Mouse (Mus musculus): ENCODE results near the gene Sema3f. TPM values are rescaled to one million over a fixed set of nuclear protein-coding genes. Genes with fewer than 3 reads are reported as not detected.
"Not testable (repeated sequence)": the region's sequence is repeated elsewhere in the genome, so short reads cannot be mapped to it uniquely, and the experiment has no call there.

Sema3f gene
- polyA plus RNA-seq, 1 experiment from 2014 or later: 13.7 TPM

DNA sequence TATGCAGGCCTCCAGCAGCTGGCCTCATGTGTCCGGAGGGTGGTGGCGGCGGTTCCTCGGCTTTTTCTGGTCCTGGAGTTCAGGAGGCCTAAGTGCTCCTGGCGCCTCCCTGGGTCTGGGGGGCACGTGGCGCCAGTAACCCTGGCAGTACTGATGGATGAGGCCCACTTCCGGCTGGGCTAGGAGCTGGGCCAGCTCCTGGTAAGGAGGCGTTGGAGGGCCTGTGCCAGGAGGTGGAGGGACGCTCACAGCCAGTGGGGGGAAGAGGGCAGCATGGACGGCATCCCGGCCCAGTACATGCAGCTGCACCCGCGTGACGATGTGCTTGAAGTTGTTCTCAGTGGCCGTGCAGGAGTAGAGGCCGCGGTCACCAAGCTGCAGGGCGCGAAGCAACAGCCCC lies 27.9 kb downstream of the Sema3f start:
- ATAC-seq (ENCODE audit: borderline replicate concordance, extremely low read depth, low FRiP score, low TSS enrichment): no peak
- H3K4me3 ChIP-seq: no peak overlapping the region
- H3K27ac ChIP-seq: no peak overlapping the region; the same call in 1 of the 2 replicates
- no peak overlapping the region for H3K4me2 ChIP-seq
- no peaks in the 10 kb centered on the region for H3K9me3 ChIP-seq
- H3K36me3 ChIP-seq: peaks cover 9% of the 10 kb centered on the region; the same call in 1 of the 2 replicates
- H3K4me1 ChIP-seq: peaks cover 15% of the 10 kb centered on the region
- H3K27me3 ChIP-seq: peaks cover 5% of the 10 kb centered on the region
- no peak overlapping the region for H3K9ac ChIP-seq
- WGBS: 71% methylated on average over 20 of the region's 20 CpGs

DNA sequence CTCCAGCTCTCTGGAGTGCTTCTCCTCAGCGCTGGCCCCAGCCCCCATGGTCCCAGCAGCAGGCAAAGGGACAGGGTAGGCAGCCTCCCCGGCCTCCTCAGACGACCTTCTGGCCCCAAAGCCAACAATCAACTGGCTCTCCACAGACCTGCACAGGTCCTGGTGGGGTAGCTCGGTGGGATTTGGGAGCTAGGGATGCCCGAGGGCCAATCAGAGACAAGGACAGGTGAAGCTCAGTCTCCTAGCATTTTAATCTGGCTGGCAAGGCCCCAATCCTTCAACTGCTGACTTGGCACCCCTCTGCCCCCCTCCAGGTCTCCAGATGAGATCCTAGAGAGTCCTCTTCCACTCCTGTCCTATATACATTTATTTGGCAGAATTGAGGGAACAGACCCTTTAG lies 30.8 kb downstream of the Sema3f start, which contains the start of gene Gnat1:
Gnat1 (minus strand) TSS at position 212 of the 400 bp plus-strand sequence.
- WGBS: 25% methylated on average over 5 of the region's 5 CpGs
- Histone ChIP-seq H3K27me3 (peaks cover 34% of the 10 kb centered on the region), H3K9ac (no peak within 1 kb of the TSS), H3K4me2 (no peak within 1 kb of the TSS), H3K9me3 (no peaks in the 10 kb centered on the region), H3K27ac (no peak within 1 kb of the TSS), H3K4me1 (peaks cover 27% of the 10 kb centered on the region), H3K4me3 (no peak within 1 kb of the TSS), H3K36me3 (peaks cover 5% of the 10 kb centered on the region; the same call in 1 of the 2 replicates)
- ATAC-seq (ENCODE audit: borderline replicate concordance, extremely low read depth, low FRiP score, low TSS enrichment): no peak

DNA sequence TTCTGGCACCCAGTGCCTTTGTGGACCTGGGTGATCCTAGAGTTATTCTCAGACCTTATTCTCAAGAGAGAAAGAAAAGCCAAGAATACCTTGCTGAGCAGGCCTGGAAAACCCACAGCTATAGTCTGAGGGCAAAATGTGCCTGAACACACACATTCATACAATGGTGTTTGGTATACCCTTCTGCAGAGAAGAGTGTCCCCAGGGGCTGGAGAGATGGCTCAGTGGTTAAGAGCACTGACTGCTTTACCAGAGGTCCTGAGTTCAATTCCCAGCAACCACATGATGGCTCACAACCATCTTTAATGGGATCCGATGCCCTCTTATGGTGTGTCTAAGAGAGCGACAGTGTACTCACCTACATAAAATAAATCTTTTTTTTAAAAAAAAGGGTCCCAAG lies 31.4 kb downstream of the Sema3f start:
- Histone ChIP-seq H3K4me2 (no peak overlapping the region), H3K27me3 (peaks cover 38% of the 10 kb centered on the region), H3K9ac (no peak overlapping the region), H3K9me3 (no peaks in the 10 kb centered on the region), H3K4me1 (peaks cover 27% of the 10 kb centered on the region), H3K4me3 (no peak overlapping the region), H3K36me3 (0 out of 2 replicates have a peak, but pooled peaks cover 4% of the 10 kb centered on the region), H3K27ac (no peak overlapping the region)
- ATAC-seq (ENCODE audit: borderline replicate concordance, extremely low read depth, low FRiP score, low TSS enrichment): no peak
- WGBS: 87% methylated on average over 2 of the region's 2 CpGs

- 34% methylated on average over 14 of the region's 14 CpGs for WGBS
- peaks cover 38% of the 10 kb centered on the region for H3K27me3 ChIP-seq
- not testable (repeated sequence) for ATAC-seq (ENCODE audit: borderline replicate concordance, extremely low read depth, low FRiP score, low TSS enrichment); H3K9me3 ChIP-seq; H3K4me3 ChIP-seq; H3K27ac ChIP-seq; H3K36me3 ChIP-seq; H3K9ac ChIP-seq
- peaks cover 27% of the 10 kb centered on the region for H3K4me1 ChIP-seq
- H3K4me2 ChIP-seq: 0 out of 2 replicates have a peak overlapping the region, but pooled peaks have one; percentile 69
These were observed 32.3 kb downstream of the Sema3f start for GRCm38 (mm10) chr9:107677819-107678526.

DNA sequence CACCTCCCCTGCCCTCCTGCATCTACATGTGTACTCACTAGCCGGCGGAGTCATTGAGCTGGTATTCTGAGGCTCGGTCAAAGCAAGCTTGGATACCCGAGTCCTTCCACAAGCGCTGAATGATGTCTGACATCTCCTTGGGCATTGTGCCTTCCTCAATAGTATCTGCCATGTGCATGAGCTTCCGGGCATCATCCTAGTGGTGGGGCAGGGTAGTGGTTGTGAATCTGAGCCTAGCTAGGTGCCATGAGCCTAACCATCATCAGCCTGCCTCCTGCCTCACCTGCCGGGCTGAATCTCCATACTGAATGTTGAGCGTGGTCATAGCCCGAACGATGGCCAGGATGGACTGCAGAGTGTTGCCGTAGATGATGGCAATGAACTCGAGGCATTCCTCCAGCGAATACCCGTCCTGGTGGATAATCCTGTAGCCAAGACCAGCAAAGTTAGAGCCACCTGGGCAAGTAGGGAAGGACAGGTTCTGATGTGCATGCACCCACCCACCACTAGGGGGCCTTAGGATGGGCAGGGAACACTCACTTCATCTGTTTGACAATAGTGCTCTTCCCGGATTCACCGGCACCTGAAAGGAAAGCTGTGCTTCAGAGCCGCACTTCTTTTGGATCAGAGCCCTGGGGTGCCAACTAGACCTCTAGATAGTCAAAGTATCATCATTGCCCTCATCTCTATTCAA lies 33.0 kb downstream of the Sema3f start:
- H3K4me1 ChIP-seq: peaks cover 23% of the 10 kb centered on the region
- 12% methylated on average over 17 of the region's 17 CpGs for WGBS
- no peaks in the 10 kb centered on the region for H3K9me3 ChIP-seq
- 0 out of 2 replicates have a peak, but pooled peaks cover under 1% of the 10 kb centered on the region for H3K36me3 ChIP-seq
- peaks cover 38% of the 10 kb centered on the region for H3K27me3 ChIP-seq
- H3K4me2 ChIP-seq: peak overlapping the region; percentile 69
- ATAC-seq (ENCODE audit: borderline replicate concordance, extremely low read depth, low FRiP score, low TSS enrichment): no peak
- H3K27ac ChIP-seq: no peak overlapping the region
- no peak overlapping the region for H3K9ac ChIP-seq
- H3K4me3 ChIP-seq: no peak overlapping the region

- Histone ChIP-seq H3K27me3 (peaks cover 38% of the 10 kb centered on the region), H3K4me2 (peak overlapping the region; percentile 69), H3K36me3 (no peaks in the 10 kb centered on the region), H3K9ac (0 out of 2 replicates have a peak overlapping the region, but pooled peaks have one; percentile 10), H3K9me3 (no peaks in the 10 kb centered on the region), H3K4me3 (peak overlapping the region; percentile 33), H3K4me1 (peaks cover 23% of the 10 kb centered on the region), H3K27ac (no peak overlapping the region)
- ATAC-seq (ENCODE audit: borderline replicate concordance, extremely low read depth, low FRiP score, low TSS enrichment): peak; percentile 39
- 1% methylated on average over 25 of the region's 25 CpGs for WGBS
These were observed 34.0 kb downstream of the Sema3f start for GRCm38 (mm10) chr9:107676302-107676701.

GRCm38 (mm10) chr9:107675671-107676301 lies 34.5 kb downstream of the Sema3f start:
- Histone ChIP-seq H3K9ac (0 out of 2 replicates have a peak overlapping the region, but pooled peaks have one; percentile 10), H3K9me3 (no peaks in the 10 kb centered on the region), H3K4me2 (peak overlapping the region; percentile 69), H3K4me3 (peak overlapping the region; percentile 33), H3K27me3 (peaks cover 38% of the 10 kb centered on the region), H3K27ac (no peak overlapping the region), H3K4me1 (peaks cover 23% of the 10 kb centered on the region), H3K36me3 (no peaks in the 10 kb centered on the region)
- under 1% methylated on average over 39 of the region's 39 CpGs for WGBS
- peak; percentile 59; the same call in 1 of the 2 replicates for ATAC-seq (ENCODE audit: borderline replicate concordance, extremely low read depth, low FRiP score, low TSS enrichment)

DNA sequence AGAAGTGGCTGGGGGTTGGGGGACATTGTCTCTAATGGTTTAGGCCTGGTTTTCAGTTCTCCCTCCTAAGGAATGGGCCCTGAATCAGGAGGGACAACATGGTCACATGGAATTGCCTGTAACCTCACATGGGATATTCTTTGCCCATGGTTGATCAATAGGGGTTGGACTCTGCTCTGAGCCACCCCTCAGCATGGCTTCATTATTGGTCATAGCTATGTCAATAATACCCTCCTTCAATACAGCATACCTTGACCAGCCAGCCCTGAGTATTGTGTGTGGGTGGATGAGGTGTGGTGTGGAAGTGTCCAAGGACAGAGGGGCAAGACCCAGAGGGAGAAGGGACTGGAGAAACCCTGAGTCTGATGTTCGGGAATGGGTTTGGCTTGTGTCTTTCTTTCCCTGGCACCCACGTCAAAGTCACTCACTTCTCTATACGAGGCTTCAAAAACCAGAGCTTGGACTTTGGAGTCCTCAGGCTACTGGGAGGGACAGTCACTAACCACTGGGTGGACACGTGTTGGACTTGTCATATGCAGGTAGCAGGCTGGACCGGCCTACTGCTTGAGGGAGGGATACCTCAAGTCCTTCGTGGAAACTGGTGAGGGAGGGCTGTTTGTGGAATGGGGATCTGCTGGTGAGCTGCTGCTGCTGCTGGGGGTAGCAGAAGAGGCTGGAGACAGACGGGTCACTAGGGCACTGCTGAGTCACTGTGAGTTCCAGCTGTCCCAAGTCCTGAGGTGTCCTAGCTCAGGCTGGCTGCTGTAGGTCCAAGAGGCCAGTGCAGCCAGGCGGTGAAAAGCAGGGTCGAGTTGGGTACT lies 35.5 kb downstream of the Sema3f start:
- peaks cover 38% of the 10 kb centered on the region for H3K27me3 ChIP-seq
- 59% methylated on average over 9 of the region's 9 CpGs for WGBS
- no peak overlapping the region for H3K9ac ChIP-seq
- no peak for ATAC-seq (ENCODE audit: borderline replicate concordance, extremely low read depth, low FRiP score, low TSS enrichment)
- no peak overlapping the region for H3K27ac ChIP-seq
- peaks cover 23% of the 10 kb centered on the region for H3K4me1 ChIP-seq
- H3K36me3 ChIP-seq: no peaks in the 10 kb centered on the region
- no peak overlapping the region for H3K4me2 ChIP-seq
- H3K4me3 ChIP-seq: no peak overlapping the region
- H3K9me3 ChIP-seq: no peaks in the 10 kb centered on the region

DNA sequence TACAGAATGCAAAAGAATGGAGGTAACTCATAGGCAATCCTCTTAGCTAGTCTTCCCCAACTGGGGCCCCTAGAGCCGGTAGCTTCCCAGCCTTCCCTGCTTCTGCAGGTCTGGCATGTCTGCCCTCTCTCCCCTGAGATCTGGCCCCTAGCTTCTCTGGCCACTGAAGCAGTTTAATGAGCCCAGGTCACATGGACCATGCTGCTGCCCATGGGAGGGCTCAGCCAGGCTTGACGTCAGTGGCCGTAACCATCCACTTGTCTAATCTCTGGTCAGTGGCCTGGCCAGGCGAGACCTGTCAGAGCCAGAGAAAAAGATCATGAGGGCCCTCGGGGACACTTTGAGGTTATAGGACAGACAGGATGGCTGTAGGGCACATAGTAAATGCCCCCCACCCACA lies 40.0 kb downstream of the Sema3f start:
- no peak overlapping the region for H3K4me3 ChIP-seq
- H3K27ac ChIP-seq: no peak overlapping the region
- ATAC-seq (ENCODE audit: borderline replicate concordance, extremely low read depth, low FRiP score, low TSS enrichment): no peak
- H3K9me3 ChIP-seq: no peaks in the 10 kb centered on the region
- peaks cover 24% of the 10 kb centered on the region for H3K4me1 ChIP-seq
- WGBS: 61% methylated on average over 5 of the region's 5 CpGs
- H3K4me2 ChIP-seq: no peak overlapping the region
- H3K27me3 ChIP-seq: peaks cover 42% of the 10 kb centered on the region
- no peak overlapping the region for H3K9ac ChIP-seq
- H3K36me3 ChIP-seq: no peaks in the 10 kb centered on the region

DNA sequence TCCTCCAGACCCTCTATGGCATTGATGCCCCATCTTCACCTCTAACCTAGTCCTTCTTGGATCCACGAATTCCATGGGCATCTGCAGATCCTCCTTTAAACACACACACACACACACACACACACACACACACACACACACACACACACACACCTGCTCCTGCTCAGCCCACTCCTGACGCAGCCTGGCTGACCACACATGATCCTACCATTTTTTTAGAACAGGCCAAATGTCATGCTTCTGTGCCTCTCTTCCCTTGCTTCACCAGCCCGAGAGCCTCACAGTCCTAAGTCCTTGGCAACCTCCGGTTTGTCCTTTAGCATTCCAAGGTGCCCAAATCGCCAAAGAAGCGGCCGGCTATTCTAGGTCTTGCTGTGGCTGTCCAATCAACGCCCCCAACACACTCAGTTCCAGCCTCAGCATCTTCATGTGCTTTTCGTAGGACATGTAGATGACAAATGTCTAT lies 40.8 kb downstream of the Sema3f start, which contains the start of gene Slc38a3:
Slc38a3 (minus strand) TSS at position 51 of the 466 bp plus-strand sequence.
- no peak for ATAC-seq (ENCODE audit: borderline replicate concordance, extremely low read depth, low FRiP score, low TSS enrichment)
- H3K27me3 ChIP-seq: peaks cover 40% of the 10 kb centered on the region
- WGBS: 83% methylated on average over 9 of the region's 9 CpGs
- H3K4me3 ChIP-seq: no peak within 1 kb of the TSS
- no peak within 1 kb of the TSS for H3K27ac ChIP-seq
- no peak within 1 kb of the TSS for H3K9ac ChIP-seq
- H3K4me2 ChIP-seq: no peak within 1 kb of the TSS
- H3K4me1 ChIP-seq: peaks cover 24% of the 10 kb centered on the region
- H3K36me3 ChIP-seq: no peaks in the 10 kb centered on the region
- no peaks in the 10 kb centered on the region for H3K9me3 ChIP-seq

DNA sequence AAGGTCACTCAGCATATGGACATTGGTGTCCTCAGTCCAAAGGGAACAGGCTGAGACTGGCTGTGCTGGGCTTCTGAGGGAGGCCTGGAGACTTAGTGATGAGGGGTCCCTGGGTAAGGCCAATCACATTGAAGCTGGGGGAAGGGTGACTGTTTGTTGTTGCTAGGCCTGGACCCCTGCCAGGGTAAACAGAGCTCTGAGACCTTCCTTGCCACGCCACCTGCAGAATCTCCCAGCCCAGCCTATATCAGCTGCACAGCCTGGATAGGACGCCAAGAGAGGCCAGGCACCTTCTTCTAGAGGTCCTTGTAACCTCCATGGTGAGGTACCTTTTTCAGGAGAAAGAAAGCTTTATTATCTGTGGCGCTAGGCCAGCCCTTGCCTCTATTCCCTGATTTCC lies 41.4 kb downstream of the Sema3f start:
- Histone ChIP-seq H3K27me3 (peaks cover 36% of the 10 kb centered on the region), H3K9ac (no peak overlapping the region), H3K4me3 (no peak overlapping the region), H3K4me2 (no peak overlapping the region), H3K4me1 (peaks cover 24% of the 10 kb centered on the region), H3K36me3 (no peaks in the 10 kb centered on the region), H3K9me3 (no peaks in the 10 kb centered on the region), H3K27ac (no peak overlapping the region)
- WGBS: 53% methylated on average over 3 of the region's 3 CpGs
- ATAC-seq (ENCODE audit: borderline replicate concordance, extremely low read depth, low FRiP score, low TSS enrichment): no peak
